Mouse (Mus musculus) c-Kit-positive CD71-positive TER-119-positive erythroid progenitor cells, embryonic 14.5 days (primary cell): Measurements from ENCODE around the gene Tagln.

Experiments
- DNase-seq: peaks from one replicate; pipeline ENCODE4 v3.0.0-alpha.2; 2013; ENCODE audit warnings: low spot score

Tagln gene

GRCm38 (mm10) chr9:45945721-45946120 lies 9.9 kb upstream of the Tagln start:
- DNase-seq, result no peak

- DNase-seq, result no peak
These were observed 8.9 kb upstream of the Tagln start for GRCm38 (mm10) chr9:45944506-45945400.

- DNase-seq, result no peak
These were observed 8.0 kb upstream of the Tagln start for GRCm38 (mm10) chr9:45943628-45944505.

- peak; percentile 35 for DNase-seq
These were observed 7.1 kb upstream of the Tagln start for GRCm38 (mm10) chr9:45942916-45943315.

- no peak for DNase-seq
These were observed 6.6 kb upstream of the Tagln start for GRCm38 (mm10) chr9:45942464-45942863.

GRCm38 (mm10) chr9:45941329-45941888 lies 5.6 kb upstream of the Tagln start:
- peak; percentile 50 for DNase-seq

- no peak for DNase-seq
These were observed 3.9 kb upstream of the Tagln start for GRCm38 (mm10) chr9:45939794-45940193.

- DNase-seq, result no peak
These were observed 3.2 kb upstream of the Tagln start for GRCm38 (mm10) chr9:45938952-45939637.

- no peak for DNase-seq
These were observed 2.2 kb upstream of the Tagln start for GRCm38 (mm10) chr9:45938088-45938487.

GRCm38 (mm10) chr9:45936883-45937282 lies 1.0 kb upstream of the Tagln start:
- DNase-seq, result peak; percentile 49

- no peak for DNase-seq
These were observed 3.1 kb downstream of the Tagln start for GRCm38 (mm10) chr9:45932571-45933415.

GRCm38 (mm10) chr9:45931958-45932357 lies 3.9 kb downstream of the Tagln start:
- DNase-seq, result no peak

- no peak for DNase-seq
These were observed 6.6 kb downstream of the Tagln start for GRCm38 (mm10) chr9:45929285-45929684.

GRCm38 (mm10) chr9:45919895-45920294 lies 16.0 kb downstream of the Tagln start:
- DNase-seq, result no peak

GRCm38 (mm10) chr9:45917041-45917934 lies 18.6 kb downstream of the Tagln start:
- DNase-seq, result no peak

- no peak for DNase-seq
These were observed 20.2 kb downstream of the Tagln start for GRCm38 (mm10) chr9:45915659-45916058.

GRCm38 (mm10) chr9:45911673-45912072 lies 24.2 kb downstream of the Tagln start:
- DNase-seq, result peak; percentile 37

GRCm38 (mm10) chr9:45910995-45911394 lies 24.9 kb downstream of the Tagln start:
- no peak for DNase-seq

- DNase-seq, result peak; percentile 32
These were observed 28.8 kb downstream of the Tagln start for GRCm38 (mm10) chr9:45907078-45907428.
